27 mouse cellular contexts compared by ENCODE assay signal in genomic region chr10:14020253-14020652, GRCm38 (mm10). TPM values are rescaled to one million over a fixed set of nuclear protein-coding genes. Genes with fewer than 3 reads are reported as not detected.
DNase-seq lines count a peak whose midpoint lies in the region; ATAC-seq and TF ChIP-seq lines count a peak whose summit lies in the region.
"Had no signal": no experiment of that assay in that cellular context is flagged by ENCODE, and none has a peak within 500 bp of the region (broad histone marks: within the 10 kb centered on the region; RNA-seq: fewer than 3 reads in every experiment).

No protein-coding gene starts in this region.

- H3K4me3 ChIP-seq in forebrain, embryonic 11.5 days (ENCODE audit: low read depth, low read length): no peak overlapping the region
- H3K4me3 ChIP-seq in forebrain, embryonic 15.5 days: no peak overlapping the region
- no peak overlapping the region for H3K4me3 ChIP-seq in heart, embryonic 12.5 days
- no peak overlapping the region for H3K4me3 ChIP-seq in lung, embryonic 14.5 days (ENCODE audit: low read depth, low read length)
- H3K4me3 ChIP-seq: forebrain, embryonic 13.5 days; left cerebral cortex, adult 2 months; midbrain, embryonic 12.5 days; neural tube, embryonic 15.5 days had no signal

- no peak overlapping the region for H3K27ac ChIP-seq in forebrain, embryonic 11.5 days (ENCODE audit: low read depth, low read length)
- H3K27ac ChIP-seq in forebrain, embryonic 15.5 days (replicated peaks): no peak overlapping the region
- no peak overlapping the region for H3K27ac ChIP-seq in heart, embryonic 12.5 days (ENCODE audit: poor library complexity, severe bottlenecking)
- no peak overlapping the region for H3K27ac ChIP-seq in lung, embryonic 14.5 days (ENCODE audit: low read depth)
- H3K27ac ChIP-seq: forebrain, embryonic 13.5 days; hindbrain, embryonic 14.5 days; left cerebral cortex, adult 2 months; macrophage; midbrain, embryonic 12.5 days; neural tube, embryonic 15.5 days had no signal

- H3K36me3 ChIP-seq in forebrain, embryonic 11.5 days (ENCODE audit: control insufficient read depth, insufficient read depth, low read length): no peaks in the 10 kb centered on the region
- H3K36me3 ChIP-seq in forebrain, embryonic 15.5 days: no peaks in the 10 kb centered on the region
- no peaks in the 10 kb centered on the region for H3K36me3 ChIP-seq in heart, embryonic 12.5 days
- no peaks in the 10 kb centered on the region for H3K36me3 ChIP-seq in lung, embryonic 14.5 days (ENCODE audit: insufficient read depth)
- H3K36me3 ChIP-seq: midbrain, embryonic 12.5 days; neural tube, embryonic 15.5 days had no signal

- TF ChIP-seq POLR2A in brain, embryonic 14.5 days (IDR thresholded peaks at IDR 0.05; ENCODE audit: borderline replicate concordance, extremely low read depth, insufficient read depth, insufficient read length, poor library complexity, severe bottlenecking): no peak

- H3K27me3 ChIP-seq in forebrain, embryonic 11.5 days (ENCODE audit: control insufficient read depth, insufficient read depth, low read length): no peaks in the 10 kb centered on the region
- H3K27me3 ChIP-seq in forebrain, embryonic 15.5 days: no peaks in the 10 kb centered on the region
- no peaks in the 10 kb centered on the region for H3K27me3 ChIP-seq in heart, embryonic 12.5 days (replicated peaks)
- no peaks in the 10 kb centered on the region for H3K27me3 ChIP-seq in lung, embryonic 14.5 days (ENCODE audit: insufficient read depth, low read length)
- H3K27me3 ChIP-seq: forebrain, embryonic 13.5 days; midbrain, embryonic 12.5 days; neural tube, embryonic 15.5 days; Patski had no signal

- ATAC-seq in forebrain, embryonic 11.5 days (replicated peaks; ENCODE audit: low FRiP score): 0 out of 2 replicates have a peak, but pooled peaks have one; percentile 33
- ATAC-seq in forebrain, embryonic 15.5 days (replicated peaks): no peak
- ATAC-seq in heart, embryonic 12.5 days (ENCODE audit: insufficient number of reproducible peaks, low FRiP score): 0 out of 2 replicates have a peak, but pooled peaks have one; percentile 43
- ATAC-seq in lung, embryonic 14.5 days (ENCODE audit: insufficient read depth): 0 out of 2 replicates have a peak, but pooled peaks have one; percentile 44
- ATAC-seq: activated CD4-positive, CD25-positive, alpha-beta regulatory T cell, adult 4 months; CD4-positive, CD25-positive, alpha-beta regulatory T cell, adult 4 months; forebrain, embryonic 13.5 days; Patski had no signal

- TF ChIP-seq CTCF in lung, embryonic 14.5 days (IDR thresholded peaks at IDR 0.05; ENCODE audit: low read depth): no peak
- no peak for TF ChIP-seq CTCF in brain, embryonic 14.5 days (IDR thresholded peaks at IDR 0.05; ENCODE audit: borderline replicate concordance, extremely low read depth, insufficient read depth, insufficient read length)

- intact Hi-C loops in heart, postnatal 36 days (cut with DNase I): no loop called here

- H3K9me3 ChIP-seq in forebrain, embryonic 11.5 days (ENCODE audit: control insufficient read depth, low read length): no peaks in the 10 kb centered on the region
- H3K9me3 ChIP-seq in forebrain, embryonic 15.5 days: no peaks in the 10 kb centered on the region
- no peaks in the 10 kb centered on the region for H3K9me3 ChIP-seq in heart, embryonic 12.5 days (replicated peaks)
- H3K9me3 ChIP-seq in lung, embryonic 14.5 days (ENCODE audit: low read depth, low read length): no peaks in the 10 kb centered on the region
- H3K9me3 ChIP-seq: forebrain, embryonic 13.5 days; midbrain, embryonic 12.5 days; neural tube, embryonic 15.5 days had no signal

- H3K9ac ChIP-seq in forebrain, embryonic 11.5 days (ENCODE audit: low read length): no peak overlapping the region
- no peak overlapping the region for H3K9ac ChIP-seq in forebrain, embryonic 15.5 days (replicated peaks)
- no peak overlapping the region for H3K9ac ChIP-seq in heart, embryonic 12.5 days
- no peak overlapping the region for H3K9ac ChIP-seq in lung, embryonic 14.5 days
- H3K9ac ChIP-seq: forebrain, embryonic 13.5 days; hindbrain, embryonic 14.5 days; midbrain, embryonic 12.5 days; neural tube, embryonic 15.5 days had no signal

- H3K4me1 ChIP-seq in forebrain, embryonic 11.5 days (replicated peaks; ENCODE audit: control insufficient read depth, insufficient read depth, low read length): peaks cover 6% of the 10 kb centered on the region; the same call in 1 of the 2 replicates
- H3K4me1 ChIP-seq in forebrain, embryonic 15.5 days: peaks cover 21% of the 10 kb centered on the region
- peaks cover 51% of the 10 kb centered on the region for H3K4me1 ChIP-seq in heart, embryonic 12.5 days (replicated peaks)
- no peaks in the 10 kb centered on the region for H3K4me1 ChIP-seq in lung, embryonic 14.5 days (ENCODE audit: insufficient read depth)

- DNase-seq in forebrain, embryonic 11.5 days (ENCODE audit: low spot score): no peak
- no peak for DNase-seq in heart, postnatal 36 days
- no peak for DNase-seq in lung, embryonic 14.5 days
- no peak for DNase-seq in lung, postnatal 4 days
- peak; percentile 31 for DNase-seq in brain, embryonic 14.5 days (ENCODE audit: low read depth)
- DNase-seq in adrenal gland, adult 8-10 months: no peak
- DNase-seq: adrenal gland, postnatal 25 days; cerebellum, adult 11-12 months; cerebellum, postnatal 14 days; kidney, adult 8-10 months; kidney, postnatal 25 days; left cerebral cortex, postnatal 4 days; liver; right cerebral cortex, postnatal 25 days; thymus, adult 18-20 months; thymus, postnatal 4 days had no signal

- no peak overlapping the region for H3K4me2 ChIP-seq in forebrain, embryonic 11.5 days (ENCODE audit: low read depth, low read length, severe bottlenecking)
- H3K4me2 ChIP-seq in forebrain, embryonic 15.5 days (replicated peaks): no peak overlapping the region
- H3K4me2 ChIP-seq in heart, embryonic 12.5 days: peak overlapping the region; percentile 38
- H3K4me2 ChIP-seq in lung, embryonic 14.5 days: no peak overlapping the region
- H3K4me2 ChIP-seq: forebrain, embryonic 13.5 days; hindbrain, embryonic 14.5 days; midbrain, embryonic 12.5 days; neural tube, embryonic 15.5 days had no signal

- WGBS in forebrain, embryonic 11.5 days: 64% methylated on average over 7 of the region's 7 CpGs
- 53% methylated on average over 7 of the region's 7 CpGs for WGBS in forebrain, embryonic 15.5 days
- 15% methylated on average over 7 of the region's 7 CpGs for WGBS in heart, embryonic 12.5 days
- WGBS in lung, embryonic 14.5 days: 40% methylated on average over 7 of the region's 7 CpGs

RNA-seq across cellular contexts. Expression of gene Hivep2, which starts 54.4 kb away (rescaled TPM):
- polyA plus RNA-seq in forebrain, embryonic 11.5 days (2014; fragmentation: Nextera tagmentation; extraction: Ambion mirVana): 3.6 and 4.7 TPM in 2 replicates
- polyA plus RNA-seq in forebrain, embryonic 15.5 days (2015; fragmentation: Nextera tagmentation; extraction: Ambion mirVana): 27.1 and 28.3 TPM in 2 replicates
- 5.3 and 5.8 TPM in 2 replicates for polyA plus RNA-seq in heart, embryonic 12.5 days (2016; fragmentation: Nextera tagmentation; extraction: Ambion mirVana)
- 10 to 100 TPM; 23.5 to 25.2 TPM for total RNA-seq in heart, postnatal 36 days (2021)
- 5.1 and 5.3 TPM in 2 replicates for polyA plus RNA-seq in lung, embryonic 14.5 days (2014; fragmentation: Nextera tagmentation; extraction: Ambion mirVana)
- 18.0 and 18.6 TPM in 2 replicates for polyA plus RNA-seq in brain, embryonic 14.5 days (2012; rRNA removed)
- total RNA-seq in adrenal gland, adult 8-10 months (2022): 10 to 100 TPM; 27.5 to 43.1 (median 38.7) TPM
